Mouse (Mus musculus) gastrocnemius, adult 2 months (tissue): Measurements from ENCODE around the gene Krt5. TPM values are rescaled to one million over a fixed set of nuclear protein-coding genes. Genes with fewer than 3 reads are reported as not detected.

ENCODE experiments used
- DNase-seq: peaks from one replicate; pipeline ENCODE4 v3.0.0; 2022
- H3K27ac ChIP-seq: fragments of 200-600 bp; 2 replicates; pipeline ENCODE4 v1.8.1; 2022; ENCODE audit warnings: mild to moderate bottlenecking
- H3K4me3 ChIP-seq: fragments of 200-600 bp; 2 replicates; pipeline ENCODE4 v1.8.1; 2022; ENCODE audit warnings: mild to moderate bottlenecking, moderate library complexity
- CTCF ChIP-seq: fragments of 200-600 bp; IDR thresholded peaks from 2 replicates; pipeline ENCODE4 v1.8.1; 2022; ENCODE audit warnings: antibody characterized with exemption, mild to moderate bottlenecking, moderate library complexity
- intact Hi-C: fragments of 180-260 bp; cut with DNase I; formaldehyde crosslinking; loops from one replicate; pipeline ENCODE4 v1.15.1; 2025
- long read RNA-seq, 2 experiments: library from polyadenylated mRNA; stranded (forward); transcript quantifications; one replicate each; pipeline ENCODE4 v2.0.0; 2021
- total RNA-seq, 2 experiments: library from RNA; stranded (reverse); gene quantifications; 2 replicates each; pipeline ENCODE4 v1.2.3; 2021

The Krt5 gene
- not detected for total RNA-seq
- long read RNA-seq, experiment 1, result 0 reads
- long read RNA-seq, experiment 2, result 0 reads

DNA sequence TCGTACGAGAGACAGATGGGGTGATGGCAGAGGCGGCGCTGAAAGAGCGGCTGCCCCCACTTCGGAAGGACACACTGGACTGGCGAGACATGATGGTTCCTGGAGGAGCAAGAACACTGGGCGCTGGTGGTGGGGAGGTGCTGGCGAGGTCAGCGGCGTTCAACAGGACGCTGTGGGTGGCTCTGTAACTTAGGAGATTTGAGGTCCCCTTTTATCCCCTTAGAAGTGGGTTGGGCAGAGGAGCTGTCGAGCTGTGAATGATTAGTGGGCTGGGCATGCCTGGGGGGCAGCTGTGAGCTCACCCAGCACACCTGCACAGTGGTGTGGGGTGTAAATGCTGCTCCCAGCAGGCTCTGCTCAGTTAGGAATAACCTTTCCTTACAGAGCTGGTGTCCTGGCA lies at the start of gene Krt5:
Krt5 (minus strand) TSS at position 179 of the 400 bp plus-strand sequence.
- Histone ChIP-seq H3K27ac (no peak within 1 kb of the TSS), H3K4me3 (no peak within 1 kb of the TSS)
- DNase-seq, result no peak
- no peak for TF ChIP-seq CTCF
- intact Hi-C loops, result no loop called here

DNA sequence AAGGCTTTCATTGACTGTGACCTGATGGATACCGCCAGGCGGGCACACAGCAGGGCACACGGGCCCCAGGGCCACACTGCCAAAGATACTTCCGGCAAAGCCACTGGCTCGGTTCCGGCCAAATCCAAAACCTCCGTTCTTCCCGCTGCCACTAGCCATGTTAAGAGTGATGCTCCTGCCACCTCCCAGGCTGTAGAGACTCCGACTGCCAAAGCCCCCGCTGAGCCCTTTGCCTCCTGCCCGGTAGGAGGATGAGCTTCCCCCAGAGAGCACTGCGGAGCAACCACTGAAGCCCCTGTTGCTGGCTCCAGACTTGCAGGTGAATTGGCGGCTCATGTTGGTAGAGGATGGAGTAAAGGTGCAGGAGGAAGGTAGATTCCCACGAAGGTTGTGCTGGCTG lies 30.0 kb upstream of the Krt5 start, which contains the start of gene Krt71:
Krt71 (minus strand) TSS at position 399 of the 400 bp plus-strand sequence.
- H3K27ac ChIP-seq, result no peak within 1 kb of the TSS
- TF ChIP-seq CTCF, result no peak
- H3K4me3 ChIP-seq, result no peak within 1 kb of the TSS
- intact Hi-C loops, result no loop called here
- DNase-seq, result no peak

DNA sequence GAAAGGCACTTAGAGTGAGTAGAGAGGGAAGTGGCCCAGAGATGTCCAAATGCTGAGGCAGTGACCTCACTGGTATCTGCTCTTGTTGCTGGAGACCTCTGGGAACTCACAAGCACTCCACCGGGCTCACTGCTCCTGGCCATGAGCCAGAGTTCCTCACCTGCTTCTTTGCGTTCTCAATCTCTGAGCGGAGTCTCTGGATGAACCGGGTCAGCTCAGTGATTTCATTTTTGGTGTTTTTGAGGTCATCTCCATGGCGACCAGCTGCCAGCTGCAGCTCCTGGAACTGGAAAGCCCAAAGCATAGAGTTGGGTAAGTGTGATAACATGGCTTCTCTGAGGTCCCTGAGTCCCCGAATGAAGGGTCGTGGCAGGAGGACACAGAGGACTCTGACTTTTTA lies 25.1 kb upstream of the Krt5 start:
- TF ChIP-seq CTCF, result no peak
- DNase-seq, result no peak
- intact Hi-C loops, result no loop called here
- no peak overlapping the region for H3K4me3 ChIP-seq
- H3K27ac ChIP-seq, result no peak overlapping the region

DNA sequence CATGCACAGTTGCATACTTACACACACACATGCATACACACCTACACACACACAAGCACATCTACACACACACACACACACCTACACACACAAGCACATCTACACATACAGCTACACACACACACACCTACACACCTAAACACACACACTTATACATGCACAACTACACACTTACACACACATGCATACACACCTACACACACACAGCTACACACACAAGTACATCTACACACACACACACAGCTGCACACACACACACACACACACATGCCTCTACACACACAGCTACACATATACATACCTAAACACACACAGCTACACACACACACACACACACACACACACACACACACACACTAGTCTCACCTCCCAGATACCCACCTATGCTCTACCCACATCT lies 18.0 kb upstream of the Krt5 start:
- intact Hi-C loops, result no loop called here
- no peak for DNase-seq
- no peak overlapping the region for H3K27ac ChIP-seq
- TF ChIP-seq CTCF, result no peak
- no peak overlapping the region for H3K4me3 ChIP-seq

DNA sequence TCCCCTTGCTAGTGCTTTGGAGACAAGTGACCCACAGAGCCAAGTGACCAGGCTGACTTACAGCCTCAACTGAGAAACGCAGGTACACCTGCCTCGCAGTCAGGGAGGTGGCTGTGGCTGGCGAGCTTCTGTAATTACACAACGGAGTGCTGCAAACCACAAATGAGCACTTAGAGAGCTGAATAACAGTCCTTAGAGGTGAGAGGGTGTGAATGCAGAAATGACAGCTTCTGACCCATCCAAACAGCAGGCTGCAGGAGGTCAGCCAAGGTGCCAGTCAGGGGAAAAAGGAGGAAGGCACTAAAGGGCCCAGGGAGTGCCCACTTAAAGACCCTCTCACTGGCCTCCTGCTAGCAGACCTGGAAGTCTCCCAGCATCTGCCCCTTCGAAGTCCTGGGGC lies 12.0 kb upstream of the Krt5 start:
- Histone ChIP-seq H3K27ac (no peak overlapping the region), H3K4me3 (no peak overlapping the region)
- TF ChIP-seq CTCF, result no peak
- no peak for DNase-seq
- intact Hi-C loops, result no loop called here

DNA sequence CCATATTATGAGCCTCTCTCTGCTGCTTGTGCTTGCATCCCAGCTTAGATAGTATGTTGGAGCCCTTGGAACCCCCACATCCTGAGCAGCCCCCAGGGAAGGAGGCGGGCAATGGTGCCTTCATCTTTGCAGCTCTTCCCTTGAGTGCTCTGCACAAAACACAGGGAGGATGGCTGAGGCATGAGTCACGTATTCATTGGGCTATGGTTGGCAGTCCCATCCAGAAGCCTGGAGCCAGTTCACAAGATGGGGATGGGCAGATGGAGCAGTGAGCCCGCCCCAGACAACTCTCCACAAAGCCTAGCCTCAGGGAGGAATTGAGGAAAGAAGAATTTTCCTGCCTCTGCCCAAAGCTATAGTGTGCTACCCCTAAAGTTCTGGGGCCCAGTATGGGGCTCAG lies 3.1 kb upstream of the Krt5 start:
- no peak for TF ChIP-seq CTCF
- no peak overlapping the region for H3K27ac ChIP-seq
- no peak for DNase-seq
- intact Hi-C loops, result no loop called here
- no peak overlapping the region for H3K4me3 ChIP-seq

DNA sequence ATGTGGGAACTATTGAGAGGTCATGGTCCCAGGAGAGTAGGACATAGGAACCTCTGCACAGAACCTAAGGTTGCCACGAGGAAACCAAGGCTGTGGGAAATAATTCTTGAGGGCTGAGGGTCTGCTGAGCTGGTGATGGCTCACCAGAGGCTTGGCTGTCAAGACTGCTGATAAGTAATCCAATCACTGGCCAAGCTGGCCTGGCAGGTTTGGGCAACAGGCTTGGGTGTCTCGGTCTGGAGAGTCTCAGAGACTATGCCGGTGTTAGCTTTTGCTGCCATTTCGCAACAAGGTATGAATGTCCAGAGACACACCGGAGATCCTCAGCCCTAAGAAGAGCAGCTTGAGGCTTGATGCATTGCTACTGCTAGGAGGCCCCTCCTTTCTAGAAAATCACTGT lies 1.7 kb upstream of the Krt5 start:
- Histone ChIP-seq H3K27ac (no peak overlapping the region), H3K4me3 (no peak overlapping the region)
- no peak for DNase-seq
- intact Hi-C loops, result no loop called here
- no peak for TF ChIP-seq CTCF

DNA sequence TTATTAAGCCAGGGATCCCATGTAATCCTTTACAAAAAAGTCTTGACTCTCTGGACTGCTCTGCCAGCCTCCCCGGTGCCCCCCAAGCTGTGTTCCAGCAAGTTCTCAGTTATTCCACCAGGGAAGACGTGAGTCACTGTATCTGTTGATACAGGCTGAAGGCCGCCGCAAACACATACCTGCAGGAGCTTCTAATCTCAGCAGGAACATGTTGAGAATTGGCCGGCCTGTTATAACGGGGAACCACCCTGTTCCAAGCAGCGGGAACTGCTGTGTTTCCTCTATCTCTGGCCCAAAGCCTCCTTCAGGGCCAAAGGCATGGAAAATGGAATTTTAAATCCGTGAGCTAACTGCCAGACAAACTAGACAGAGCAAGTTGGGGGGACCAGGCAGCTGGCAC lies 1.0 kb upstream of the Krt5 start:
- no peak for TF ChIP-seq CTCF
- no peak overlapping the region for H3K27ac ChIP-seq

DNA sequence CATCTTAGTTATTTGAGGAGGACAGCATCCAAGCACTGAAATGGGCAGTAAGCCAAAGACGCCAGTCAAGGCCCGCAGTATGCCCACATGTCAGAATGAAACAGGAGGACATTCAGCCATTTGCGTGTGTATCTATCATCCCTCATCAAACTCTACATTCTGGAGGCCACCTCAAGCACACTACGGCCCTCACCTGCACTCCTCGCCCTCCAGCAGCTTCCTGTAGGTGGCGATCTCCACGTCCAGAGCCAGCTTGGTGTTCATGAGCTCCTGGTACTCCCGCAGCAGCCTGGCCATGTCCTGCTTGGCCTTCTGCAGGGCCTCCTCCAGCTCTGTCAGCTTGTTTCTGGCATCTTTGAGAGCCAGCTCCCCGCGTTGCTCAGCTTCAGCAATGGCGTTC lies 4.0 kb downstream of the Krt5 start:
- no peak for TF ChIP-seq CTCF
- DNase-seq, result no peak
- Histone ChIP-seq H3K4me3 (no peak overlapping the region), H3K27ac (no peak overlapping the region)
- intact Hi-C loops, result no loop called here

More for the DNA sequence above, 1.0 kb upstream of the Krt5 start:
- intact Hi-C loops, result no loop called here
- DNase-seq, result no peak
- no peak overlapping the region for H3K4me3 ChIP-seq

DNA sequence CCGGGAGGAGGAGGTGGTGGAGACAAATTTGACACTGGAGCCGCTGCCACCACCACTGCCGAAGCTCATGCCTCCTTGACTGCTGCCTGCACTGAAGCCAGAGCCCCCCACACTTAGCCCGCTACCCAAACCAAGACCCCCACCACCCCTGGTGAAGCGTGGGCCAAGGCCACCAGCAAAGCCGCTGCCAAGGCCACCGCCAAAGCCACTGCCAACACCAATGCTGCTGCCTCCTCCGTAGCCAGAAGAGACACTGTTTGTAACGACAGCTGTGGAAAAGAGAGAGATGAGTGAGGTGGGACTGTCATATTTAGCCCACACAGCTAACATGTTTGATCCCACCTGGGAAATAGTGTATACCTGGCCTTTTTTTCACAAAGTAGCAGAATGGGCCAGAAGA lies 5.2 kb downstream of the Krt5 start:
- no peak for TF ChIP-seq CTCF
- Histone ChIP-seq H3K4me3 (no peak overlapping the region), H3K27ac (no peak overlapping the region)
- intact Hi-C loops, result no loop called here
- no peak for DNase-seq

DNA sequence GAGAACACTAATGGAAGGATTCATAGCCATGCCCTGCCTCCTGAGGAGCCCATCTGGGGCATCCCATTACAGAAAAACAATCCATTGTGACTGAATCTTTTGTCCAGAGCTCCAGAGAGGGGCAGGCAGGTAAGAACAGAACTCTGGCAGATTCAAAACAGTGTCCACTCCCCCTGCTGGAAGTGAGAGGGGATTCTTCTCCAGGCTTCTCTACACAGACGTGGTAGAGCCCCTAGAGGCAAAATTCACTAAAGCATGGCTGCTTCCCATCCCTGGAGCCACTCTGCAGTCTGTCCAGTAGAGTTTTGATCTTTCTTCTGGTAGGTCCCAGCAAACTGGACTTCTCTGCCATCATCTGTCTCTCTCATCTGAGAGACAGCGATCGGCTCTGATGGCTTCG lies 8.6 kb downstream of the Krt5 start:
- no peak for DNase-seq
- 0 out of 2 replicates have a peak, but pooled peaks have one; percentile 8 for TF ChIP-seq CTCF
- no peak overlapping the region for H3K4me3 ChIP-seq
- no peak overlapping the region for H3K27ac ChIP-seq
- intact Hi-C loops, result no loop called here

DNA sequence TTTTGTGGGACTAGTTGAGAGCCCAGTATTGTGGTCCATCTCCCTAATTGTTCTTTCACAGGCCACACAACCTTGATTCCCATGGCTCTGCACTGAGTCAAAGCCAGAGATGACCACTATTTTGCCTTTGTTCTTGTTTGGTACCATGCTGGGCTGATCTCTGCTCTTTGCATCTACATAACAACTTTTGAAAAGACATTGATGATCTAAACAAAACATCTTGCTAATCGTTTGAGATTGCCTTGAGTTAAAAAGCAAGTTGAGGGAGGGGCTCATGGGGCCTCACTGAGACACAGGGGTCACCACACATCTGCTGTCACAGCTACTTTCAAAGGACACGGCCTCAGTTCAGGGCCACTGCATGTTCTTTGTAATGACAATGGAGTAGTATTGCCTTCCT lies 10.3 kb downstream of the Krt5 start:
- TF ChIP-seq CTCF, result no peak
- Histone ChIP-seq H3K27ac (no peak overlapping the region), H3K4me3 (no peak overlapping the region)
- intact Hi-C loops, result no loop called here
- no peak for DNase-seq

DNA sequence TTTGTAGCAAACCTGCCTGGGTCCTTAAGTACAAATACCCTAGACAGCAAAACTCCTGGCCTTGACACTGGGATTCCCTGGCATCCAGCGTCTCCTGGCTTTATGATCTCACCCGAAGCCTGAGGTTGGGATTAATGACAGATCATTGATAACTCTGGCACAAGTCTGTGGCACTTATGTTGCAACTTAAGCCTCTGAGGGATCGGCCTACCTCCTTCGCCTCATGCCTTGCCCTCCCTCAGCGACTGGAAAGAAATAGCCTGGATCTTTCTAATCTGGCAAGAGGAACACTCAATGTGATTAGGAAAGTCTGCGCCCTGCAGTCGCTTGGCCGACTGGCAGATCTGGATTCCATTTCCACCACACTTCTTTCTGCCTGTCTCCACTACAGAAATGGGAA lies 12.8 kb downstream of the Krt5 start:
- TF ChIP-seq CTCF, result no peak
- intact Hi-C loops, result no loop called here
- Histone ChIP-seq H3K27ac (no peak overlapping the region), H3K4me3 (no peak overlapping the region)
- DNase-seq, result no peak

DNA sequence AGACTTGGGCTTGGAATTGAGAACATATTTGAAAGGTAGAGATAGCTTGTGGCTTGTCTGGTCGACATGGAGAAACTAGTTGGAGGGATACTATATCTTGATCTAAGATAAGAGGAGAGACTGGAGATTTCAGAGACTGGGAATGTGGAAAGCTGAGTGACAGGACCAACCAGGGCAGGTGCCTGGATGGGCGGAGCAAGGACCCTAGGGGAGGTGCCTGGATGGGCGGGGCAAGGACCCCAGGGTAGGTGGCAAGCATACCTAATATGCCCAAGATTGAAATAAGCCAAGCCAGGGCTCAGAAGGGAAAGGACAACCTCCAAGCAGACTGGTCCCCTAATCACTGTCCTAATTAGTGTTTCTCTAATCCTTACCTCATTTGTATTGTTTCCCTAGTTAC lies 13.5 kb downstream of the Krt5 start:
- Histone ChIP-seq H3K4me3 (no peak overlapping the region), H3K27ac (no peak overlapping the region)
- no peak for DNase-seq
- intact Hi-C loops, result no loop called here
- no peak for TF ChIP-seq CTCF
